Mouse (Mus musculus) kidney, embryonic 16.5 days (tissue): ENCODE data around the gene Dnaic2. TPM values are rescaled to one million over a fixed set of nuclear protein-coding genes. Genes with fewer than 3 reads are reported as not detected.

Source experiments
- ATAC-seq: fragments of 200-750 bp; cut with Nextera tagmentation; 2 replicates; pipeline ENCODE4 v1.8.0; 2017; ENCODE audit warnings: moderate TSS enrichment; ENCODE audit not compliant: low FRiP score, low TSS enrichment
- H3K27ac ChIP-seq: fragments of 300-500 bp; sonication (generic); 2 replicates; pipeline ENCODE4 v1.5.1; 2014; ENCODE audit warnings: low read length
- H3K27me3 ChIP-seq: fragments of 300-500 bp; sonication (generic); 2 replicates; pipeline ENCODE4 v1.6.1; 2014; ENCODE audit warnings: low read length, control low read depth, mixed read lengths; ENCODE audit not compliant: insufficient read depth
- H3K36me3 ChIP-seq: fragments of 300-500 bp; sonication (generic); 2 replicates; pipeline ENCODE4 v1.6.1; 2014; ENCODE audit warnings: low read length, control low read depth, mixed read lengths; ENCODE audit not compliant: insufficient read depth
- H3K4me1 ChIP-seq: fragments of 300-500 bp; sonication (generic); 2 replicates; pipeline ENCODE4 v1.6.1; 2014; ENCODE audit warnings: low read length, control low read depth, mixed read lengths; ENCODE audit not compliant: insufficient read depth
- H3K4me2 ChIP-seq: fragments of 300-500 bp; sonication (generic); replicated peaks from 2 replicates; pipeline ENCODE4 v1.6.1; 2014; ENCODE audit warnings: low read depth, low read length
- H3K4me3 ChIP-seq: fragments of 300-500 bp; sonication (generic); 2 replicates; pipeline ENCODE4 v1.5.1; 2014; ENCODE audit warnings: mild to moderate bottlenecking, low read length
- H3K9ac ChIP-seq: fragments of 300-500 bp; sonication (generic); replicated peaks from 2 replicates; pipeline ENCODE4 v1.6.1; 2014; ENCODE audit warnings: low read length
- H3K9me3 ChIP-seq: fragments of 300-500 bp; sonication (generic); 2 replicates; pipeline ENCODE4 v1.6.1; 2016; ENCODE audit warnings: low read length, control low read depth
- WGBS: fragments of 180-500 bp; shearing (Covaris S2); extraction: QIAGEN DNeasy Blood & Tissue Kit; methylation state at CpG from one replicate; pipeline ENCODE4 v1.1.7; 2014; 5-methylcytosine and 5-hydroxymethylcytosine counted together
- polyA plus RNA-seq: library from polyadenylated mRNA; unstranded; fragments of >200 nt; fragmentation: Nextera tagmentation; extraction: Ambion mirVana; gene quantifications from 2 replicates; pipeline ENCODE4 v1.2.1, GENCODE M21; 2015

Gene Dnaic2
- 0.44 and 0.46 TPM in 2 replicates for polyA plus RNA-seq

- H3K27ac ChIP-seq, result no peak within 1 kb of the TSS
- H3K36me3 ChIP-seq, result no peaks in the 10 kb centered on the region
- H3K4me2 ChIP-seq, result peak within 1 kb of the TSS; percentile 59
- 7% methylated on average over 34 of the region's 34 CpGs for WGBS
- no peaks in the 10 kb centered on the region for H3K9me3 ChIP-seq
- ATAC-seq, result peak; percentile 95
- 0 out of 2 replicates have a peak, but pooled peaks cover 3% of the 10 kb centered on the region for H3K27me3 ChIP-seq
- H3K9ac ChIP-seq, result peak within 1 kb of the TSS; percentile 27; the same call in 1 of the 2 replicates
- H3K4me3 ChIP-seq, result peak within 1 kb of the TSS; percentile 39
- H3K4me1 ChIP-seq, result peaks cover 17% of the 10 kb centered on the region; the same call in 1 of the 2 replicates
Observed at GRCm38 (mm10) chr11:114726965-114727825, at the start of gene Dnaic2. Gene Dnaic2 (plus strand): TSS chr11:114727408.

DNA sequence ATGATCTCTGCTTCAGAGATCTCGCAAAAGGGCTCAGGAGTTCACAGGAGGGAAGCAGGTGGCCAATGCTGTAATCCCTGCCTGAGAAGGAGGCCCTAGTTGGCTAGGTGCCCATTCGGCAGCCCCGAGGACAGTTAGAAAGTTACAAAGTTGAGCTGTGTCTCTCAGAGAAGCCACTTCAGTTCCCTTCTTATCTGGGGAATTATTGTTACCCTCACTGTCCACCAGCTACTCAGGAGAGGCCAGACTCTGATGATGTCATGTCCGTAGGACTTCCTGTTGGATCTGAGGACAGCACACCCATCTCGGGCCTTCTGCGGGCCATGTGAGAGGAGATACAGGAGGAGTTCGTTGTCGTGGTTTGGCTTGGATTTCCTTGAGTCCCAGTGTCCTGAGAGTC, 47.6 kb upstream of the Dnaic2 start:
- H3K27ac ChIP-seq, result peak overlapping the region; percentile 12; the same call in 1 of the 2 replicates
- no peak for ATAC-seq
- 63% methylated on average over 8 of the region's 8 CpGs for WGBS
- no peak overlapping the region for H3K9ac ChIP-seq
- H3K4me3 ChIP-seq, result no peak overlapping the region
- H3K9me3 ChIP-seq, result no peaks in the 10 kb centered on the region
- H3K4me2 ChIP-seq, result no peak overlapping the region
- no peaks in the 10 kb centered on the region for H3K27me3 ChIP-seq
- no peaks in the 10 kb centered on the region for H3K36me3 ChIP-seq
- H3K4me1 ChIP-seq, result peaks cover 53% of the 10 kb centered on the region

GRCm38 (mm10) chr11:114680291-114680690, 46.9 kb upstream of the Dnaic2 start:
- WGBS, result 40% methylated on average over 10 of the region's 10 CpGs
- no peak overlapping the region for H3K4me2 ChIP-seq
- no peaks in the 10 kb centered on the region for H3K9me3 ChIP-seq
- no peak overlapping the region for H3K9ac ChIP-seq
- peaks cover 52% of the 10 kb centered on the region for H3K4me1 ChIP-seq
- no peaks in the 10 kb centered on the region for H3K36me3 ChIP-seq
- no peak overlapping the region for H3K27ac ChIP-seq
- no peak overlapping the region for H3K4me3 ChIP-seq
- no peaks in the 10 kb centered on the region for H3K27me3 ChIP-seq
- ATAC-seq, result peak; percentile 24; the same call in 1 of the 2 replicates

DNA sequence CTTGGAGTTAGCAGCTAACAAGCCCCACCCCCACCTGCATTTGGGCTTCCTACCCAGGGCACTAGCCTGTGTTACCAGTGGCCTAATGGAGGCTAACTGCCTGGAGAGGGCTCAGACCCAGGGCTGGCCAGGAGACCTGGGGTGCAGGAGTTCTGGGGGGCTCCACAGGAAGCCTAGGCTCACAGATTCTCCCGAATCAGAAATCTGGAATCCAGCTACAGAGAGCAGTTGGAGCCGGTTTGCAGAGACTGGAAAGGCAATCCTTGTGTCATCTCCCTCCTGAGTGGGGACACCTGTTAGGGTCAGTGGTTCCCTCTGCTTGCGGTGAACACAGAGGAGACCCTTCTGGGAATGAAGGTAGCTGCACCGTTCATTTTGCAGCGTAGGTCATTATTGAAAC, 46.2 kb upstream of the Dnaic2 start:
- 37% methylated on average over 5 of the region's 5 CpGs for WGBS
- H3K4me3 ChIP-seq, result no peak overlapping the region

GRCm38 (mm10) chr11:114682321-114682900, 44.8 kb upstream of the Dnaic2 start:
- WGBS, result 90% methylated on average over 13 of the region's 13 CpGs
- peaks cover 37% of the 10 kb centered on the region for H3K4me1 ChIP-seq
- H3K9ac ChIP-seq, result no peak overlapping the region
- no peak overlapping the region for H3K27ac ChIP-seq
- H3K4me3 ChIP-seq, result no peak overlapping the region
- ATAC-seq, result no peak
- H3K36me3 ChIP-seq, result no peaks in the 10 kb centered on the region
- H3K4me2 ChIP-seq, result no peak overlapping the region
- H3K27me3 ChIP-seq, result no peaks in the 10 kb centered on the region
- H3K9me3 ChIP-seq, result no peaks in the 10 kb centered on the region

More for the DNA sequence above, 46.2 kb upstream of the Dnaic2 start:
- H3K9ac ChIP-seq, result no peak overlapping the region
- H3K9me3 ChIP-seq, result no peaks in the 10 kb centered on the region
- H3K27me3 ChIP-seq, result no peaks in the 10 kb centered on the region
- H3K27ac ChIP-seq, result 0 out of 2 replicates have a peak overlapping the region, but pooled peaks have one; percentile 7
- no peaks in the 10 kb centered on the region for H3K36me3 ChIP-seq
- no peak overlapping the region for H3K4me2 ChIP-seq
- peaks cover 50% of the 10 kb centered on the region for H3K4me1 ChIP-seq
- no peak for ATAC-seq

DNA sequence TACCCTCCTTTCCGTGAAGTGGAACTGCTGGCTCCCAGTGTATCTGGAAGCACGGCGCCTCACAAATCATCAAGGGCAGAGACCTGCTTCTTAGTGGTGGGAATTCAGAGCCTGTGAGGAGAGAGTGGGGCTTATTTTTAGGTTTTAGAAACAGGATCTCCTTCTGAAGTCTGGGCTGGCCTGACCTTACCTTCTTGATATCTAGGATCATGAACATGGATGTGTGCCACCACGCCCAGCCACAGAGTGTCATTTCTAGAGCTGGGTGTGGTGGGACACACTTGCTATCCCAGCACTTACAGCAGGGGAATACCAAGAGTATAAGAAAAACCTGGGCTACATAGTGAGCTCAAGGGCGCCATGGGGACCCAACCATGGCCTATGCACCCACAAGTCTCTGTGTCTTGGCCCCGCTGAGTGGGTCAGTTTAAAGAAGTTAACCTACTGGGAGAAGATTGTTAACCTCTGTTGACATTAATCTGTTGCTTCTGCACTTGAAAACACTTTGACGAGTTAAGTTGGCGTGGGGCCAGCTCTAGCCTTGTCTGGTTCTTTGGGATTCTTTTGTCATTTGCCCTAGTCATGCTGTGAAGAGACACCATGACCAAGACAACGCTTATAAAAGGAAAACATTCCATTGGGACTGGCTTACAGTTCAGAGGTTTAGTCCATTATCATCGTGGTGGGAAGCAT, 44.0 kb upstream of the Dnaic2 start:
- Histone ChIP-seq H3K36me3 (no peaks in the 10 kb centered on the region), H3K4me1 (peaks cover 42% of the 10 kb centered on the region), H3K27me3 (no peaks in the 10 kb centered on the region), H3K4me2 (no peak overlapping the region), H3K9me3 (no peaks in the 10 kb centered on the region), H3K9ac (no peak overlapping the region), H3K4me3 (no peak overlapping the region), H3K27ac (no peak overlapping the region)
- 85% methylated on average over 10 of the region's 10 CpGs for WGBS
- ATAC-seq, result no peak

- Histone ChIP-seq H3K27ac (no peak overlapping the region), H3K36me3 (no peaks in the 10 kb centered on the region), H3K4me1 (peaks cover 40% of the 10 kb centered on the region), H3K4me3 (no peak overlapping the region), H3K4me2 (no peak overlapping the region), H3K9me3 (no peaks in the 10 kb centered on the region), H3K27me3 (no peaks in the 10 kb centered on the region), H3K9ac (no peak overlapping the region)
- 64% methylated on average over 20 of the region's 20 CpGs for WGBS
- peak; percentile 14; the same call in 1 of the 2 replicates for ATAC-seq
Observed at GRCm38 (mm10) chr11:114683722-114684621, 43.2 kb upstream of the Dnaic2 start.

GRCm38 (mm10) chr11:114684627-114685373, 42.4 kb upstream of the Dnaic2 start:
- H3K27me3 ChIP-seq, result no peaks in the 10 kb centered on the region
- no peak overlapping the region for H3K4me2 ChIP-seq
- H3K36me3 ChIP-seq, result 0 out of 2 replicates have a peak, but pooled peaks cover 2% of the 10 kb centered on the region
- peaks cover 32% of the 10 kb centered on the region for H3K4me1 ChIP-seq
- H3K27ac ChIP-seq, result no peak overlapping the region
- ATAC-seq, result peak; percentile 36
- H3K4me3 ChIP-seq, result no peak overlapping the region
- no peak overlapping the region for H3K9ac ChIP-seq
- 67% methylated on average over 14 of the region's 14 CpGs for WGBS
- H3K9me3 ChIP-seq, result no peaks in the 10 kb centered on the region
